Mouse (Mus musculus) stomach, embryonic 14.5 days (tissue): ENCODE data around the gene Ncor2. TPM values are rescaled to one million over a fixed set of nuclear protein-coding genes. Genes with fewer than 3 reads are reported as not detected.
A peak's percentile ranks its signal among the peaks of the same experiment; 100 is the strongest.
"Not testable (repeated sequence)": the region's sequence is repeated elsewhere in the genome, so short reads cannot be mapped to it uniquely, and the experiment has no call there.

Experiments used
- ATAC-seq: fragments of 200-750 bp; cut with Nextera tagmentation; 2 replicates; pipeline ENCODE4 v1.8.0; 2017; ENCODE audit warnings: low read depth, moderate TSS enrichment; ENCODE audit not compliant: insufficient number of reproducible peaks, insufficient read depth, low FRiP score
- H3K27ac ChIP-seq: fragments of 300-500 bp; sonication (generic); 2 replicates; pipeline ENCODE4 v1.5.1; 2014; ENCODE audit warnings: mild to moderate bottlenecking, low read length, moderate library complexity, mixed read lengths
- H3K27me3 ChIP-seq: fragments of 300-500 bp; sonication (generic); 2 replicates; pipeline ENCODE4 v1.6.1; 2014; ENCODE audit warnings: low read length, control low read depth, mixed read lengths; ENCODE audit not compliant: control insufficient read depth, insufficient read depth
- H3K36me3 ChIP-seq: fragments of 300-500 bp; sonication (generic); 2 replicates; pipeline ENCODE4 v1.6.1; 2014; ENCODE audit warnings: mild to moderate bottlenecking, control low read depth, low read length, moderate library complexity, mixed read lengths; ENCODE audit not compliant: control insufficient read depth, insufficient read depth
- H3K4me1 ChIP-seq: fragments of 300-500 bp; sonication (generic); 2 replicates; pipeline ENCODE4 v1.6.1; 2014; ENCODE audit warnings: low read length, control low read depth, mixed read lengths; ENCODE audit not compliant: control insufficient read depth, insufficient read depth
- H3K4me2 ChIP-seq: fragments of 300-500 bp; sonication (generic); replicated peaks from 2 replicates; pipeline ENCODE4 v1.6.1; 2014; ENCODE audit warnings: low read depth, low read length, control low read depth
- H3K4me3 ChIP-seq: fragments of 300-500 bp; sonication (generic); 2 replicates; pipeline ENCODE4 v1.5.1; 2014; ENCODE audit warnings: low read depth, low read length, control low read depth
- H3K9ac ChIP-seq: fragments of 300-500 bp; sonication (generic); replicated peaks from 2 replicates; pipeline ENCODE4 v1.6.1; 2014; ENCODE audit warnings: low read depth, mild to moderate bottlenecking, control low read depth, low read length, moderate library complexity, mixed read lengths
- H3K9me3 ChIP-seq: fragments of 300-500 bp; sonication (generic); 2 replicates; pipeline ENCODE4 v1.6.1; 2016; ENCODE audit warnings: low read depth, low read length, control low read depth; ENCODE audit not compliant: control insufficient read depth
- WGBS: fragments of 180-500 bp; shearing (Covaris S2); extraction: QIAGEN DNeasy Blood & Tissue Kit; methylation state at CpG from one replicate; pipeline ENCODE4 v1.1.7; 2014; 5-methylcytosine and 5-hydroxymethylcytosine counted together
- polyA plus RNA-seq: library from polyadenylated mRNA; unstranded; fragments of >200 nt; fragmentation: Nextera tagmentation; extraction: Ambion mirVana; gene quantifications from 2 replicates; pipeline ENCODE4 v1.2.1, GENCODE M21; 2014

Gene Ncor2
- polyA plus RNA-seq, 1 experiment from 2014 or later: 32.7 TPM

DNA sequence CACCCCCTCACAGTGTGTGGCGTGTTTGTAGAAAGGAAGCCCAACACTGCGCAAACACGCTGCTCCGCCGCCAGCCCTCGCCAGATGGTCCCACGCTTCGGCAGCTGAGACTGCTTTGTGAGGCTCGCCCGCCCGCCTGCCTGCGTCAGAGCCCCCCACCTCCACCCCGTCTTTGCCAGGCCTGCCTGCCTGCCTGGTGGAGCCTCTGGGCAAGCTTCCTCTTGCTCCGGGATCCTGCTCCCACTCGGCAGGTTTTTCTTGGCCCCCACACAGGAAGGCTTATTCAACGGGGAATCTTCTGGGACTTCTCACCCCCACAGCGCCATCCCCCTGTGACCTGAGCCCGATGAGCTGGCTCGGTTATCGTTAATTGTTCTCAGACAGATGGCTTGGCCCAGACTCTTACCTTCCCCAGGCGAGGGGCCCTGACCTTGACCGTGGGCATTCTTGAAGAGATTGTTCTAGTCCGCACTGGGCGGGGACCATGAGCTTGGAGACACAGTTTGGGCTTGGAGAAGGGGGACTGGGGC lies 37.0 kb upstream of the Ncor2 start:
- Histone ChIP-seq H3K4me1 (peaks cover 8% of the 10 kb centered on the region), H3K4me2 (peak overlapping the region; percentile 49), H3K27me3 (no peaks in the 10 kb centered on the region), H3K36me3 (no peaks in the 10 kb centered on the region), H3K4me3 (peak overlapping the region; percentile 4; the same call in 1 of the 2 replicates), H3K9me3 (no peaks in the 10 kb centered on the region), H3K9ac (no peak overlapping the region), H3K27ac (peak overlapping the region; percentile 76)
- ATAC-seq: peak; percentile 82; the same call in 1 of the 2 replicates
- WGBS: 7% methylated on average over 24 of the region's 24 CpGs

DNA sequence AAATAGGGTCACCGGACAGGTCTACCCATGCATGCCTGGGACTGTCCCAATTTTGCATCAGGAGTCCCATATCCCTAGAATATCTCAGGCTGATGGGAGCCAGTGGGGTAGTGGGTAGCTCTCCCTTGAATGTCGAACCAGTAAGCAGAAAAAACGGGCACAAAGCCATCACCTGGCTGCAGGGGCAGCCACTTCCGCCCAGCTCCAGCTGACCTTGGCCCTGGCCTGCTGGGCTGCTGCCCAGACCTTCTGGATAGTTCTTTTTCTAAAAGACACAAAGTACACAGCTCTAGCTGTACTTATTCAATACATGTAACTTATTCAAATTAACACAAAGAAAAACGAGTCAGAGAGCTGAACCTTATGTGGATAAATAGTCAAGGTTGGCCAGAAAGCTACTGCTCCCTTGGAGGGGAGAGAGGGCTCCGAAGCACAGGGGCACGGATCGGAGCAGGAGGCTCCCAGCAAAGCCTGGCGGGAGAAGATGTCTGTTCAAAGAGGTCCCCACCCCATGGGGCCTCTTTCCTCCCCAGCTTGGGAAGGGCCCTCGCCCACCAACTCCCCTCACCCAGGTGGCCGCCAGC lies 36.4 kb upstream of the Ncor2 start:
- no peaks in the 10 kb centered on the region for H3K9me3 ChIP-seq
- WGBS: 15% methylated on average over 11 of the region's 11 CpGs
- H3K36me3 ChIP-seq: no peaks in the 10 kb centered on the region
- H3K4me3 ChIP-seq: peak overlapping the region; percentile 4; the same call in 1 of the 2 replicates
- no peak overlapping the region for H3K9ac ChIP-seq
- peak overlapping the region; percentile 49 for H3K4me2 ChIP-seq
- H3K27ac ChIP-seq: peak overlapping the region; percentile 76
- no peak; the same call in 1 of the 2 replicates for ATAC-seq
- peaks cover 8% of the 10 kb centered on the region for H3K4me1 ChIP-seq
- H3K27me3 ChIP-seq: no peaks in the 10 kb centered on the region

DNA sequence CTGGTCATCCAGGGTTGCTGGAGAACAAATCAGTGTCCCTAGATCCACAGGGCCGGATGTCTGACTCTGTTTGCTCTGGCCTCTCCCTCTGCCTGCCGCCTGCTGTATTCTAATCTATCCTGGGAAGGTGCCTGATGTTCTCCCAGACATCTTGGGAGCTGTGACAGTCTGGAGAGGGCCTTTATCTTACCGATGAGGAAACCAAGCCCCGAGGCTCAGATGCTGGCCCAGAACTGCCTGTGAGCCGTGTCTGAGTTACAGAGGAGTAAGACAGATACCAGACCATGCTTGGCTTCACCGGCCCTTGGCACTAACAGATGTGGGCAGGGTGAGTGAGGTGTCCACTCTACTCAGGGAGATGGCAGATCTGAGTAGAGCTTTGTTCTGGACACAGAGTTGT lies 35.0 kb upstream of the Ncor2 start:
- Histone ChIP-seq H3K27me3 (no peaks in the 10 kb centered on the region), H3K27ac (no peak overlapping the region), H3K4me3 (no peak overlapping the region), H3K36me3 (no peaks in the 10 kb centered on the region), H3K9me3 (no peaks in the 10 kb centered on the region), H3K4me1 (peaks cover 8% of the 10 kb centered on the region), H3K4me2 (no peak overlapping the region), H3K9ac (no peak overlapping the region)
- ATAC-seq: no peak
- 79% methylated on average over 6 of the region's 6 CpGs for WGBS

DNA sequence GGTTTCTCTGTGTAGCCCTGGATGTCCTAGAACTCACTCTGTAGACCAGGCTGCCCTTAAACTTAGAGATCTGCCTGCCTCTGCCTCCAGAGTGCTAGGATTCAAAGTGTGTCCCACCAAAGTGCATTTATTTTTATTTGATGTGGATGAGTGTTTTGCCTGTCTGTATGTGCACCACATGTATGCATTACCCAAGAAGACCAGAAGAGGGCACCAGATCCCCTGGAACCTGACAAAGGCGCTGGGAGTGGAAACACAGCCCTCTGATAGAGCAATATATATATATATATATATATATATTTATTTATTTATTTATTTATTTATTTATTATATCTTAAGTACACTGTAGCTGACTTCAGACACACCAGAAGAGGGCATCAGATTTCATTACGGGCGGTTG lies 25.9 kb upstream of the Ncor2 start:
- H3K27ac ChIP-seq, H3K36me3 ChIP-seq, ATAC-seq, H3K9me3 ChIP-seq, H3K4me3 ChIP-seq, H3K9ac ChIP-seq, H3K4me1 ChIP-seq, H3K27me3 ChIP-seq, H3K4me2 ChIP-seq: not testable (repeated sequence)
- WGBS: 93% methylated on average over 3 of the region's 3 CpGs

DNA sequence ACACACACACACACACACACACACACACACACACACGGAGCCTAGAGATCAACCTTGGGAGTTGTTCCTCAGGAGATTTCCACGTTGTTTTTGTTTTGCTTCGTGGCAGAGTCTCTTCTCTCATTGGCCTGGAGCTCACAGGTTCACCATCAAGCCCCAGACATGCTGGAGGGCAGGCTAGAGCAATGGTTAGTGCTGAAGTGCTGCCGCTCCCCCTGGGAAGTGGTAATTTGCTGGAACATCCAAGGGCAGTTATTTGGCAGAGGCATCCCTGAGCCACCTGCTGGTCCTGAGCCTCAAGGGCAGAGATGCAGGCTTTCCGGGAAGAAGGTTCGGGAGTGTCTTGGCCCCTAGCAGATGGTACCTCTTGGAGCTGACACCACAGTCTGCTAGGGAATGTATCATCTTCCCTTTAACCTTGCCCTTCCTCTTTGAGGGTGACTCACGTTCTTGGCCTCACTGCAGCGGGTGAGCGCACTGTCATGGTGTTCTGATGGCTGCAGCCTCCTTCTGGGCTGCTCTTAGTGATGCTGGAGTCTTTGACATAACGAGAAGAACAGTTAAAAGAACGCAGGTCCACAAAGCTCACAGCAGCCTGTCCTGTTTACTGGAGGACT lies 25.3 kb upstream of the Ncor2 start:
- Histone ChIP-seq H3K9ac (no peak overlapping the region), H3K4me2 (no peak overlapping the region), H3K27ac (no peak overlapping the region), H3K4me3 (no peak overlapping the region), H3K9me3 (no peaks in the 10 kb centered on the region), H3K4me1 (no peaks in the 10 kb centered on the region), H3K27me3 (no peaks in the 10 kb centered on the region), H3K36me3 (no peaks in the 10 kb centered on the region)
- no peak for ATAC-seq
- 79% methylated on average over 11 of the region's 11 CpGs for WGBS

DNA sequence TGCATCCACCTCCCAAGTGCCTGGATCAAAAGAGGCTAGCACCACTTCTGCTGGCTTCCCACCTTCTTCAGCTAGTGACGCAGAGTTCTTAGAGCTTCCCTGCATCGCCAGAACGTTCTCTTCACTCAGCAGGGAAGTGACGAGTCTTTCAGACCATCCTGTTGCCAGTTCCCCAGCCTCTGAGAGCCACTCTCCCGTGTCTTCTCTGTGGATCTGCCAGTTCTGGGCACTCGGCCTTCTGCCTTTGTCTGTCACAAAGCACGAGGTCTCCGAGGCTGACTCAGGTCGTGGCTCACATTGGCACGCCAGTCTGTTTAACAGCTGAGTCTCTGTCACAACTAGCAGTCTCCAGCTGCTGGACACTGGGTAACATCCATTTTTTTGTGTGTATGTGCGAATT lies 24.7 kb upstream of the Ncor2 start:
- Histone ChIP-seq H3K4me3 (no peak overlapping the region), H3K36me3 (no peaks in the 10 kb centered on the region), H3K4me1 (no peaks in the 10 kb centered on the region), H3K4me2 (no peak overlapping the region), H3K27me3 (no peaks in the 10 kb centered on the region), H3K9me3 (no peaks in the 10 kb centered on the region), H3K9ac (no peak overlapping the region), H3K27ac (no peak overlapping the region)
- ATAC-seq: no peak
- 64% methylated on average over 11 of the region's 11 CpGs for WGBS

DNA sequence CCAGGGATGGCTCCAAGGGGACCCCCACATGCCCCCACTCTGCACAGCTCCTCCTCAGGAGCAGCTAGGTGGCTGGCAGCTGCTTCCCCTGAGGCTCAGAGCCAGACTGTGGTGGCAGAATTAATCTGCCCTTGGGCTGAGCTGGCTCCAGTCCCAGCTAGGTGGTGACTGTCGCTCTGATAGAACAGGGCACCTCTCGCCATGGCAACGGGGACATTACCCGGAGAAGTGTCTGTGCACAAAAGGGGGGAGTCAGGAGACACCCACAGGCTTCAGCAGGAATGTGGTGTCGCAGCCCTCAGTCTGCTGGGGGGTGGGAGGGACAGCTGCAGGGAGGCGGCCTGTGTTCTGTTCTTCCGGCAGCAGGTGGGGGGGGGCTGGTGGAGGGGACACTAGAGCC lies 24.1 kb upstream of the Ncor2 start:
- no peaks in the 10 kb centered on the region for H3K36me3 ChIP-seq
- H3K9me3 ChIP-seq: no peaks in the 10 kb centered on the region
- no peak overlapping the region for H3K27ac ChIP-seq
- no peak overlapping the region for H3K4me2 ChIP-seq
- no peak for ATAC-seq
- no peaks in the 10 kb centered on the region for H3K27me3 ChIP-seq
- no peak overlapping the region for H3K9ac ChIP-seq
- WGBS: 25% methylated on average over 7 of the region's 7 CpGs
- H3K4me1 ChIP-seq: no peaks in the 10 kb centered on the region
- no peak overlapping the region for H3K4me3 ChIP-seq

DNA sequence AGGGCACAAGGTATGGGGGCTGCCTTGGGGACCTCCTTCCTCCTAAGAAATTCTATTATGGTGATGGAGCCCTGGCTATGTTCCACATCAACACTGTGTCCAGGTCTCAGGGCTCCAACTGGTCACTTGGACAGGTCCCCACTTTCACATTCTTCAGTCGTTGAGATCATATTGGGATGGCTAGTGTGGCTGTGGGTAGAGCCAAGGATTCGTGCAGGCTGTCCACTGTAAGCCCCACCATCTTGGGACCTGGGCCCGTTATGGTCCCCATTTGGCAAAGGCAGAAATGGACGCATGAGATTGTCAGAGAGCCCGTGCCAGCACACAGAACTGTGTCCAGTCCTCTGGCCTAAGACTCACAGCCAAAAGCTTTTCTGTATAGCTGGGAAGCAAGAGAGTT lies 23.1 kb upstream of the Ncor2 start:
- Histone ChIP-seq H3K9ac (no peak overlapping the region), H3K36me3 (no peaks in the 10 kb centered on the region), H3K4me1 (no peaks in the 10 kb centered on the region), H3K4me3 (no peak overlapping the region), H3K27ac (no peak overlapping the region), H3K4me2 (no peak overlapping the region), H3K9me3 (no peaks in the 10 kb centered on the region), H3K27me3 (no peaks in the 10 kb centered on the region)
- ATAC-seq: no peak
- 78% methylated on average over 5 of the region's 5 CpGs for WGBS
